Mouse (Mus musculus): Measurements from ENCODE around the gene Klhl12. TPM values are rescaled to one million over a fixed set of nuclear protein-coding genes. Genes with fewer than 3 reads are reported as not detected.

Klhl12 gene
- 15.5 and 22.2 TPM in 2 replicates for polyA plus RNA-seq (2014; fragmentation: Nextera tagmentation; extraction: Ambion mirVana)

DNA sequence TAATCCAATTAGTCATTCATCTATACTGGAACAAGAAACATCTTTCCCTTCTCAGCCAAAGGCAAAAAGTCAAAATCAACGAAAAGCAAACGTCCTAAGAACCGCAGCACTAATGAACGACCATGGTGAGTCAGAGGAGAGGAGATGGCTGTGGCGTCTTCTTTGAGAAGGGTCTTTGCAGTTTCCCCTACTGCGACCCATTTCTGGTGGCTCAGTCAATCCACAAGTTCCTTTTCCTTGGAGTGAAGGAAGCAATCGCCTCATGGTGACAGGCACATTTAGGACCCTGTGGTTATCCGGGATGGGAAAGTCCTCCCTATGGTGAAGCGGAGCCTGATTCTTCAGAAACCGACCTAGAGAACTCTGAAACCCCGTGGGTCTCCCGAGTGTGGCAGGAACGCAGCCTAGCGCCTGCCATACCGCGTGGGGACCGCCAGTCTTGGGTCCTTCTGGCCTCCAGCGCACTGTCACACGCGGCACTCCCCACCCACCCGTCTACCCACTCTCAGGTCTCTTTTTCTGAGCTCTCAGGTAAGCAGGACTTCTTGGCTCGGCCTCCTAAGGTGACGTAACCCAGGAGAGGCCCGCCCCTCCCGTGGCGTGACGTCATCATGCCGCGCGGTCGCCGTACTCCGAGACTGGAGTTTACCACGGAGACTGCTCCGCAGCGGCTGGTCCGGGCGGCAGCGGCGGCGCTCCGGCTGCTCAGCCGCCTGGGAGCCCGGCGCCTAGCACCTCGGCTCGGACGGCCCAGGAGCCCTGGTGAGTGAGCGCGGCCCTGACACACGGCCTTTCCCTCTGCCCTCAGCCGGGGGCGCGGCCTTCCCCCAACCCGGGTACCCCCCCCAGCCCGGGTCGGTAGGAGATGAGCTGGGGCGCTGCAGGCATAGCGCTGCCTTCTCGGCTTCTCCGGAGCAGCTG lies at the start of gene Klhl12:
Klhl12 (plus strand) TSS at position 628 of the 921 bp plus-strand sequence.
- Histone ChIP-seq H3K4me2 (peak within 1 kb of the TSS; percentile 67), H3K27me3 (ENCODE audit: control insufficient read depth, insufficient read depth, low read length) (no peaks in the 10 kb centered on the region), H3K27ac (ENCODE audit: low read depth, low read length) (peak within 1 kb of the TSS; percentile 7; the same call in 1 of the 2 replicates), H3K4me1 (ENCODE audit: control insufficient read depth, insufficient read depth, low read length) (peaks cover 7% of the 10 kb centered on the region; the same call in 1 of the 2 replicates), H3K36me3 (ENCODE audit: control insufficient read depth, insufficient read depth, low read length) (peaks cover 4% of the 10 kb centered on the region; the same call in 1 of the 2 replicates), H3K9me3 (replicated peaks; ENCODE audit: control insufficient read depth, low read length) (no peaks in the 10 kb centered on the region), H3K4me3 (ENCODE audit: low read depth, low read length) (peak within 1 kb of the TSS; percentile 63), H3K9ac (ENCODE audit: low read depth, low read length) (peak within 1 kb of the TSS; percentile 74)
- ATAC-seq (replicated peaks; ENCODE audit: insufficient number of reproducible peaks, low FRiP score, low TSS enrichment), result peak; percentile 91
- WGBS (ENCODE audit: insufficient replicate concordance), result under 1% methylated on average over 61 of the region's 61 CpGs

DNA sequence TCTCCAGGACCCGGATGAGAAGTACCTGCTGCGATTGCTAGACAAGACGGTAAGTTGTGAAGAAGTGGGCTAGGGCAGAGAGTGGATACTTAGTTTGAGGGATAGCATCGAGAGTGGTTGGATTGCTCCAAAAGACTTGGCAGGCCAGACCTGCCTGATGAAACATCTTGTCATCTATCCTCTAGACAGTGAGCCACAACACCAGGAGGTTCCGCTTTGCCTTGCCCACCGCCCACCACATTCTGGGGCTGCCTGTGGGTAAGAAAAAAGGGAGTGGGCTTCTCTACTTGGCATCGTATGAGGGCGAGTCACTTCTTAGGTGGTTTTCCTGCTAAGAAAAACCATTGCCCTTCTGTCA lies 48.9 kb upstream of the Klhl12 start:
- Histone ChIP-seq H3K4me2 (peak overlapping the region; percentile 78), H3K36me3 (ENCODE audit: control insufficient read depth, insufficient read depth, low read length) (peaks cover 12% of the 10 kb centered on the region; the same call in 1 of the 2 replicates), H3K4me1 (ENCODE audit: control insufficient read depth, insufficient read depth, low read length) (peaks cover 6% of the 10 kb centered on the region), H3K9ac (ENCODE audit: low read depth, low read length) (peak overlapping the region; percentile 79), H3K27ac (ENCODE audit: low read depth, low read length) (no peak overlapping the region), H3K9me3 (replicated peaks; ENCODE audit: control insufficient read depth, low read length) (no peaks in the 10 kb centered on the region), H3K27me3 (ENCODE audit: control insufficient read depth, insufficient read depth, low read length) (no peaks in the 10 kb centered on the region), H3K4me3 (ENCODE audit: low read depth, low read length) (peak overlapping the region; percentile 81)
- 0 out of 2 replicates have a peak, but pooled peaks have one; percentile 16 for ATAC-seq (replicated peaks; ENCODE audit: insufficient number of reproducible peaks, low FRiP score, low TSS enrichment)
- WGBS (ENCODE audit: insufficient replicate concordance), result 36% methylated on average over 8 of the region's 8 CpGs

DNA sequence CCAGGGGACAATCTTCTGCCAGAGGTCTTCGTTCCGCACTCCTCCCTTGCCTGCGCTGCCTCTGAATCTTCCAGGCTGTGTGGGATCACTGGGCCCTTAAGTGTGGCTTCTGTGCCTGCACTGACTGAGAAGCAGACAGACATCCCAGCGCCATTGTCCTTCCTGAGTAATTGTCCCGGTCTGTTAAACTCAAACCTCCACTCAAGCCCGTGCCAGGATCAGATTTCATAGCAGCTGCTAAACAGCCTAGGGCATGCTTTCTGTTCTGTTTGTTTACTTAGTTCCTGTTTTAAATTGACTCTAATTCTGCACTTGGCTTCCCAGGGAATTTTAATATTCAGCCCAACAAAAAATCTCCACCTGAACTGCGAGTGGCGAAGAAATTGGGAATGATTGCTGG lies 47.3 kb upstream of the Klhl12 start:
- 86% methylated on average over 8 of the region's 8 CpGs for WGBS (ENCODE audit: insufficient replicate concordance)
- Histone ChIP-seq H3K36me3 (ENCODE audit: control insufficient read depth, insufficient read depth, low read length) (peaks cover 12% of the 10 kb centered on the region; the same call in 1 of the 2 replicates), H3K4me2 (no peak overlapping the region), H3K9me3 (replicated peaks; ENCODE audit: control insufficient read depth, low read length) (no peaks in the 10 kb centered on the region), H3K4me3 (ENCODE audit: low read depth, low read length) (no peak overlapping the region), H3K4me1 (ENCODE audit: control insufficient read depth, insufficient read depth, low read length) (peaks cover 6% of the 10 kb centered on the region), H3K27me3 (ENCODE audit: control insufficient read depth, insufficient read depth, low read length) (no peaks in the 10 kb centered on the region), H3K9ac (ENCODE audit: low read depth, low read length) (no peak overlapping the region), H3K27ac (ENCODE audit: low read depth, low read length) (no peak overlapping the region)
- ATAC-seq (replicated peaks; ENCODE audit: insufficient number of reproducible peaks, low FRiP score, low TSS enrichment), result no peak

DNA sequence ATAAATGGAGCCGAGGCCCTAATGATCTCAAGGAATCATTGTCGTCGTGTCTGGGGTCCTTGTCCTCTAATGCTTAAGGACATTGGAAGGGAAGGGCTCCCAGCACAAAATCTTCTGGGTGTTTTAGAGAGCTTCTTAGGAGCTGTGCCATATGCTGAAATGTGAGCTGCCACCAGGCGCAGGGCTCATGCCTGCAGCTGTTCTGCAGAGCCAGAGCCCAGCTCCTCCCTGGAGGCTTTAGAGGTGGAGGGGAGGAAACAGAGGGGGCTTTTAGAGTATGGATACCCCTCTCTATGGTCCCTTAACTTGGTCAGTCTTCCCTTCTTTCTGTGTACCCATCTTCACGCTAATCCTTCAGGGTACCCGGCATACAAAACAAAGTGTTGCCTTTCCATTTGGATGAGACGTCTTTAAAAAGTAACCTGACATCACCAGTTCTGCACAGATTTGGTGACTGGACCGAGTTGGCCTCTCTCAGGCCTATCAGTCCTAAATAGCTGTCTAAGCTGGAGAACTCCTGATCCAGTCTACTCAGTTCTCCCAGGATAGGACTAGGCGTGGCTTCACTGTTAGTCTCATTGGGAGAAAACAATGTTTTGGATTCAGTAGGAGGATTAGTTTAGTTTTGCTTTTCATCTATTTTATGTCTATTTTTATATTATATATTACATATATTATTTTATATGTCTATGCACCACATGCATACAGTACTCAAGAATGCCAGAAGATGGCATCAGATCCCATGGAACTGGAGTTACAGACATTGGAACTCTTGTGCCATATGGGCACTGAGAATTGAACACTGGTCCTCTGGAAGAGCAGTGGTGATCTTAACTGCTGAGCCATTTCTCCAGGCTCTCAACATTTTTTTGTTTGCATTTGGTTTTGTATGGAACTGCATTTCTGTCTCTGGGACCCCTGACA lies 43.4 kb upstream of the Klhl12 start:
- Histone ChIP-seq H3K4me1 (ENCODE audit: control insufficient read depth, insufficient read depth, low read length) (peaks cover 11% of the 10 kb centered on the region), H3K4me2 (no peak overlapping the region), H3K9me3 (replicated peaks; ENCODE audit: control insufficient read depth, low read length) (no peaks in the 10 kb centered on the region), H3K4me3 (ENCODE audit: low read depth, low read length) (no peak overlapping the region), H3K27ac (ENCODE audit: low read depth, low read length) (no peak overlapping the region), H3K9ac (ENCODE audit: low read depth, low read length) (no peak overlapping the region), H3K36me3 (ENCODE audit: control insufficient read depth, insufficient read depth, low read length) (peaks cover 12% of the 10 kb centered on the region; the same call in 1 of the 2 replicates), H3K27me3 (ENCODE audit: control insufficient read depth, insufficient read depth, low read length) (no peaks in the 10 kb centered on the region)
- WGBS (ENCODE audit: insufficient replicate concordance), result 89% methylated on average over 9 of the region's 9 CpGs
- no peak for ATAC-seq (replicated peaks; ENCODE audit: insufficient number of reproducible peaks, low FRiP score, low TSS enrichment)

DNA sequence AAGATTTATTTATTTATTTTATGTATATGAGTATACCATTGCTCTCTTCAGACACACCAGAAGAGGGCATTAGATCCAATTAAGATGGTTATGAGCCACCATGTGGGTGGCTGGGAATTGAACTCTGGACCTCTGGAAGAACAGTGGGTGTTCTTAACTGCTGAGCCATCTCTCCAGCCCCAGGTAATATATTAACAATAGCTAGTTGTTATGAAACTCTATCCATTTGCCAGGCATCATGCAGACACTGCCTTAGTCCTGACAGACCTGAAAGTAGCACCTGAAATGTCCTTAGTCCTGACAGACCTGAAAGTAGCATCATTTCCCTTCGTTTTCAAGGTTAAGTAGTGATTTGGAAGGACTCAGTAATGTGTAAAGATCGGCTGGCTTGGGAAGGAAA lies 41.3 kb upstream of the Klhl12 start:
- H3K9me3 ChIP-seq (replicated peaks; ENCODE audit: control insufficient read depth, low read length), result no peaks in the 10 kb centered on the region
- ATAC-seq (replicated peaks; ENCODE audit: insufficient number of reproducible peaks, low FRiP score, low TSS enrichment), result no peak
- H3K27ac ChIP-seq (ENCODE audit: low read depth, low read length), result no peak overlapping the region
- H3K27me3 ChIP-seq (ENCODE audit: control insufficient read depth, insufficient read depth, low read length), result no peaks in the 10 kb centered on the region
- no peak overlapping the region for H3K9ac ChIP-seq (ENCODE audit: low read depth, low read length)
- WGBS (ENCODE audit: insufficient replicate concordance), result 56% methylated on average over 2 of the region's 2 CpGs
- H3K4me1 ChIP-seq (ENCODE audit: control insufficient read depth, insufficient read depth, low read length), result peaks cover 24% of the 10 kb centered on the region
- no peak overlapping the region for H3K4me3 ChIP-seq (ENCODE audit: low read depth, low read length)
- H3K36me3 ChIP-seq (ENCODE audit: control insufficient read depth, insufficient read depth, low read length), result peaks cover 7% of the 10 kb centered on the region; the same call in 1 of the 2 replicates
- H3K4me2 ChIP-seq, result peak overlapping the region; percentile 85; the same call in 1 of the 2 replicates

DNA sequence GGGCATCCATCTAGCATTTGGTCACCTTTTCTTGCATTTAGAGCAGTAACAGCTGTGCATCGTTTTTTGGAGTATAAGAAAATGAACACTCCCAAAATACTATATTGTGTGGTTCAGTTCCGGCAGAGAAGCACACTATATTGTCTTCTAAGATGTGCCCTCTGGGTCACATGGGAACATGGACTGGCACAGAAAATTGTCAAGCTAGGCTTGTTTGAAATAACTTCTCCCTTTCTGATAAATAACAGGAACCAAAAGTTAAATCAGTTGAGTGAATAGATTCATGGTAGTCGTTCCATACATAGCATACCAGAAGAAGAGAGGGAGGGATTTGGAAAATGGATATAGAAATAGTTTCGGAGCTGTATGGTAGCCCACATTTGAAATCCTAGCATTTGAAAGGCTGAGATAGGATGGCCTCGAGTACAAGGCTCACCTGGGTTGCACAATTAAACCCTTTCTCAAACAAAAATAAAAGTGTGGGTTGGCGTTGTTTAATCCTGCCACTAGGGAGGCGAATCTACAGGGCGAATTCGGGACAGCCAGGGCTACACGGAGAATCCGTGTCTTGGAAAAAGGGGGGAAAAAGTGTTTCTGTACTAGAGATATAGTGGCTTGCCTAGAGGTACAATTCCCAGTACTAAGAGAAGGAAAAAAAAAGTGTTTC lies 40.7 kb upstream of the Klhl12 start:
- peaks cover 2% of the 10 kb centered on the region; the same call in 1 of the 2 replicates for H3K36me3 ChIP-seq (ENCODE audit: control insufficient read depth, insufficient read depth, low read length)
- peak overlapping the region; percentile 82 for H3K9ac ChIP-seq (ENCODE audit: low read depth, low read length)
- H3K4me1 ChIP-seq (ENCODE audit: control insufficient read depth, insufficient read depth, low read length), result peaks cover 27% of the 10 kb centered on the region
- peak; percentile 6; the same call in 1 of the 2 replicates for ATAC-seq (replicated peaks; ENCODE audit: insufficient number of reproducible peaks, low FRiP score, low TSS enrichment)
- H3K27ac ChIP-seq (ENCODE audit: low read depth, low read length), result peak overlapping the region; percentile 92
- peak overlapping the region; percentile 96 for H3K4me3 ChIP-seq (ENCODE audit: low read depth, low read length)
- WGBS (ENCODE audit: insufficient replicate concordance), result 13% methylated on average over 11 of the region's 11 CpGs
- peak overlapping the region; percentile 85 for H3K4me2 ChIP-seq
- no peaks in the 10 kb centered on the region for H3K9me3 ChIP-seq (replicated peaks; ENCODE audit: control insufficient read depth, low read length)
- H3K27me3 ChIP-seq (ENCODE audit: control insufficient read depth, insufficient read depth, low read length), result no peaks in the 10 kb centered on the region

DNA sequence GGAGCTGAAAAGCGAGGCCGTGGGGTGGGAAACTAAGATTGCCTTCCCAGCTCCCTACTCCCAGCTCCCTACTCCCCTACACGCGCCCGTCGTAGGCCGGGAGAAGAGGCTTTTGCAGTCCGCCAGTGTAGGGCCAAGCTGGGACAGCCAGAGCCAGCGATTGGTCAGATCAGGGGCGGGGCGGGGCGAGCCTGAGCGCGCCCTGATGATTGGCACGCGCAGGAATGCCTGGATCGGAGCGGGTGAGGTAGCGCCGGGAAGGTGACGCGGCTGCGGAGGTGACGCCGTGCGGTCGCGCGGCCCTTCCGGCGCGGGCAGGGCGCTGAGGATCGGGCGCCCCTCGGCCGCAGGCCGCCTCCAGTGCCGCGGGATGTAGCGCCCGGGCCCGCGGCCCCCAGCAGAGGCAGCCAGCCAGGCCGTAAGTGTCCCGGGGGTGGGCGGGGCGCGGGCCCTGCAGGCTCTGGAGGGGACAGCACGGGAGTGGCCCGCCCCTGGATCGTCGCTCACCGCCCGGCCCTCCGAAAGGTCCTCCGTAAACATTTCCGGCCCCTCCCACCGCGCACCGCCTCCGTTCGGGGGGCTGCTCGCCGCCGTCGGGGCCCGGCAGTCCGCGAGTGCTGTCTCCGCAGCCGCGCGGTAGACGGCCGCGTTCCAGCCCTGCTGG lies 40.0 kb upstream of the Klhl12 start, which contains the start of gene Adipor1:
Adipor1 (plus strand) TSS at position 211 of the 664 bp plus-strand sequence.
- Histone ChIP-seq H3K9ac (ENCODE audit: low read depth, low read length) (peak within 1 kb of the TSS; percentile 82), H3K9me3 (replicated peaks; ENCODE audit: control insufficient read depth, low read length) (no peaks in the 10 kb centered on the region), H3K4me2 (peak within 1 kb of the TSS; percentile 85), H3K27me3 (ENCODE audit: control insufficient read depth, insufficient read depth, low read length) (no peaks in the 10 kb centered on the region), H3K4me3 (ENCODE audit: low read depth, low read length) (peak within 1 kb of the TSS; percentile 96), H3K27ac (ENCODE audit: low read depth, low read length) (peak within 1 kb of the TSS; percentile 92), H3K4me1 (ENCODE audit: control insufficient read depth, insufficient read depth, low read length) (peaks cover 32% of the 10 kb centered on the region), H3K36me3 (ENCODE audit: control insufficient read depth, insufficient read depth, low read length) (no peaks in the 10 kb centered on the region)
- under 1% methylated on average over 75 of the region's 77 CpGs for WGBS (ENCODE audit: insufficient replicate concordance)
- ATAC-seq (replicated peaks; ENCODE audit: insufficient number of reproducible peaks, low FRiP score, low TSS enrichment), result peak; percentile 100

Measured in heart, embryonic 11.5 days (tissue).